Mouse (Mus musculus) limb, embryonic 14.5 days (tissue): ENCODE data around the gene Hunk. TPM values are rescaled to one million over a fixed set of nuclear protein-coding genes. Genes with fewer than 3 reads are reported as not detected.

Source experiments
- ATAC-seq: fragments of 200-750 bp; cut with Nextera tagmentation; 2 replicates; pipeline ENCODE4 v1.8.0; 2017; ENCODE audit warnings: low read depth, moderate number of reproducible peaks, moderate TSS enrichment; ENCODE audit not compliant: low FRiP score
- DNase-seq: peaks from one replicate; pipeline ENCODE4 v3.0.0-alpha.2; 2015; ENCODE audit warnings: low spot score
- H3K27ac ChIP-seq: fragments of 300-500 bp; sonication (generic); replicated peaks from 2 replicates; pipeline ENCODE4 v1.5.1; 2014; ENCODE audit warnings: low read depth, mild to moderate bottlenecking, low read length, moderate library complexity, mixed read lengths
- H3K27me3 ChIP-seq: fragments of 300-500 bp; sonication (generic); 2 replicates; pipeline ENCODE4 v1.6.1; 2014; ENCODE audit warnings: low read length, mixed read lengths; ENCODE audit not compliant: control insufficient read depth, insufficient read depth
- H3K36me3 ChIP-seq: fragments of 300-500 bp; sonication (generic); 2 replicates; pipeline ENCODE4 v1.6.1; 2014; ENCODE audit warnings: mild to moderate bottlenecking, low read length, moderate library complexity, mixed read lengths; ENCODE audit not compliant: control insufficient read depth, insufficient read depth
- H3K4me1 ChIP-seq: fragments of 300-500 bp; sonication (generic); 2 replicates; pipeline ENCODE4 v1.6.1; 2014; ENCODE audit warnings: antibody characterized with exemption, low read length, mixed read lengths; ENCODE audit not compliant: control insufficient read depth, insufficient read depth
- H3K4me2 ChIP-seq: fragments of 300-500 bp; sonication (generic); replicated peaks from 2 replicates; pipeline ENCODE4 v1.6.1; 2014; ENCODE audit warnings: low read depth, mild to moderate bottlenecking, low read length, moderate library complexity; ENCODE audit not compliant: severe bottlenecking
- H3K4me3 ChIP-seq: fragments of 300-500 bp; sonication (generic); replicated peaks from 2 replicates; pipeline ENCODE4 v1.5.1; 2014; ENCODE audit warnings: low read length
- H3K9ac ChIP-seq: fragments of 300-500 bp; sonication (generic); 2 replicates; pipeline ENCODE4 v1.6.1; 2014; ENCODE audit warnings: mild to moderate bottlenecking, low read depth, low read length, moderate library complexity; ENCODE audit not compliant: severe bottlenecking
- H3K9me3 ChIP-seq: fragments of 300-500 bp; sonication (generic); 2 replicates; pipeline ENCODE4 v1.6.1; 2016; ENCODE audit warnings: low read length; ENCODE audit not compliant: control insufficient read depth
- POLR2A ChIP-seq: fragments of 200-500 bp; IDR thresholded peaks from 2 replicates; pipeline ENCODE4 v1.8.0; 2012; ENCODE audit warnings: inconsistent platforms, mild to moderate bottlenecking, moderate library complexity, borderline replicate concordance; ENCODE audit not compliant: insufficient read depth, insufficient read length; ENCODE audit errors: extremely low read depth
- WGBS: fragments of 180-500 bp; shearing (Covaris S2); extraction: QIAGEN DNeasy Blood & Tissue Kit; methylation state at CpG from one replicate; pipeline ENCODE4 v1.1.7; 2014; 5-methylcytosine and 5-hydroxymethylcytosine counted together
- polyA plus RNA-seq, 2 experiments: library from polyadenylated mRNA; depleted of rRNA in 1 of 2; stranded (reverse) in 1 of 2; unstranded in 1 of 2; fragments of >200 nt; fragmentation: Nextera tagmentation in 1 of 2; extraction: Ambion mirVana in 1 of 2; gene quantifications; 2 replicates each; pipeline versions ENCODE4 v1.2.1 to v1.2.3; 2012 to 2014

The Hunk gene
- polyA plus RNA-seq (2012; rRNA removed) (19.9 and 21.8 TPM in 2 replicates), polyA plus RNA-seq (2014; fragmentation: Nextera tagmentation; extraction: Ambion mirVana) (14.1 and 18.7 TPM in 2 replicates)

GRCm38 (mm10) chr16:90385688-90386513 is at the start of gene Hunk:
Gene Hunk, plus strand, starts transcription at chr16:90386013.
- 0 out of 2 replicates have a peak, but pooled peaks have one; percentile 61 for TF ChIP-seq POLR2A
- WGBS: 3% methylated on average over 70 of the region's 101 CpGs
- ATAC-seq: peak; percentile 83

DNA sequence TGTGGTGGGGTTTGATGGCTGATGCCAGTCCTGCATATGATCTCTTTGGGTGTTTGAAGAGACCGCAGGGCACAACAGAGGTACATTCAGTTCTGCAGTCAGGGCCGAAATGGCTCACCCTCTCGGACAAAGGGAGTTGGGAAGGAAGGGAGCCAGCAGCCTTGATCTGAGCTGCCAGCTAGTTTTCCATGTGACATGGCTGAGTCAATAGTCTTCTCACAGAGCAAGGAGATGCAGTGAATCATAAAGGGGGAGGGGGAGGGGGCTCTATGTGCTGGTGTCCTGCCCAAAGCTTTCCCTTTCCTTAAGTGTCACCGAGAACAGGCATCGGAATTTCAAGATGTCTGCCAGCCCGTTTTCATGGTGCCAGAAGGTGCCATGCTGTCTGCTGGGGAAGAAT is 46.8 kb upstream of the Hunk start:
- H3K4me3 ChIP-seq: no peak overlapping the region
- TF ChIP-seq POLR2A: no peak
- DNase-seq: no peak
- no peak overlapping the region for H3K9ac ChIP-seq
- 92% methylated on average over 6 of the region's 6 CpGs for WGBS
- H3K4me1 ChIP-seq: no peaks in the 10 kb centered on the region
- no peak overlapping the region for H3K27ac ChIP-seq
- no peak for ATAC-seq
- no peaks in the 10 kb centered on the region for H3K9me3 ChIP-seq
- H3K36me3 ChIP-seq: no peaks in the 10 kb centered on the region
- H3K27me3 ChIP-seq: no peaks in the 10 kb centered on the region
- no peak overlapping the region for H3K4me2 ChIP-seq

More at GRCm38 (mm10) chr16:90385688-90386513, at the start of gene Hunk:
- peak within 1 kb of the TSS; percentile 90 for H3K4me2 ChIP-seq
- H3K9ac ChIP-seq: peak within 1 kb of the TSS; percentile 88
- peak within 1 kb of the TSS; percentile 89 for H3K4me3 ChIP-seq
- peak within 1 kb of the TSS; percentile 97 for H3K27ac ChIP-seq
- 0 out of 2 replicates have a peak, but pooled peaks cover 3% of the 10 kb centered on the region for H3K9me3 ChIP-seq
- DNase-seq: peak; percentile 79
- peaks cover 11% of the 10 kb centered on the region for H3K36me3 ChIP-seq
- no peaks in the 10 kb centered on the region for H3K27me3 ChIP-seq
- H3K4me1 ChIP-seq: peaks cover 30% of the 10 kb centered on the region

DNA sequence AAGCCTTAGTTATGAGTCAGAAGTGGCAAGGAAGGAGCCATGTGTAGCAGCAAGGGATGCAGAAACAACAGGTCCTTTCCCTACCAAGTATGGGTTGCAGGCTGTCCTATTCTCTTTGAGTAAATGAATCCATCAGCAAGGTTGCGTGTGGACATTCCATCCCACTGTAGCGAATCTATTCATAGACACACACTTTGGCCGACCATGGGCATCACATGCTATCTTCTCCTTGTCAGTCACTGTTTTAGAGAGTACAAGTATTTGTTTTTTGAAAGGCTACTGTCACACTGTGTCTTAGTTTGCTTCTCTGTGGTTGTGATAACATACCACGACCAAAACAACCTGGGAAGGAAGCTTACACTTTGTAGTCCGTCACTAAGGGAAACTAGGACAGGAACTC is 44.7 kb upstream of the Hunk start:
- H3K9me3 ChIP-seq: no peaks in the 10 kb centered on the region
- no peak overlapping the region for H3K27ac ChIP-seq
- ATAC-seq (no peak), DNase-seq (no peak)
- TF ChIP-seq POLR2A: no peak
- H3K27me3 ChIP-seq: no peaks in the 10 kb centered on the region
- no peak overlapping the region for H3K9ac ChIP-seq
- no peaks in the 10 kb centered on the region for H3K4me1 ChIP-seq
- no peak overlapping the region for H3K4me2 ChIP-seq
- WGBS: 95% methylated on average over 5 of the region's 5 CpGs
- no peaks in the 10 kb centered on the region for H3K36me3 ChIP-seq
- no peak overlapping the region for H3K4me3 ChIP-seq

GRCm38 (mm10) chr16:90349700-90350548 is 35.9 kb upstream of the Hunk start:
- H3K9ac ChIP-seq: no peak overlapping the region
- no peaks in the 10 kb centered on the region for H3K27me3 ChIP-seq
- no peaks in the 10 kb centered on the region for H3K4me1 ChIP-seq
- peak; percentile 93 for ATAC-seq
- no peak overlapping the region for H3K27ac ChIP-seq
- 36% methylated on average over 11 of the region's 13 CpGs for WGBS
- H3K36me3 ChIP-seq: no peaks in the 10 kb centered on the region
- no peak for TF ChIP-seq POLR2A
- no peak overlapping the region for H3K4me3 ChIP-seq
- peak; percentile 74 for DNase-seq
- no peaks in the 10 kb centered on the region for H3K9me3 ChIP-seq
- H3K4me2 ChIP-seq: no peak overlapping the region

GRCm38 (mm10) chr16:90351726-90352125 is 34.1 kb upstream of the Hunk start:
- no peak for TF ChIP-seq POLR2A
- ATAC-seq: no peak
- 42% methylated on average over 8 of the region's 8 CpGs for WGBS
- Histone ChIP-seq H3K4me3 (no peak overlapping the region), H3K36me3 (no peaks in the 10 kb centered on the region), H3K27ac (no peak overlapping the region), H3K4me1 (no peaks in the 10 kb centered on the region), H3K9me3 (no peaks in the 10 kb centered on the region), H3K27me3 (no peaks in the 10 kb centered on the region), H3K4me2 (no peak overlapping the region), H3K9ac (no peak overlapping the region)
- no peak for DNase-seq
